Mouse (Mus musculus) forebrain, embryonic 13.5 days (tissue): ENCODE measurements at regions not wholly inside any gene's neighbourhood (a gene's known extent, or its start where the extent isn't known, plus 50 kb on each side); places are given as distances from the start of the nearest gene placed in this dataset.
A peak's percentile ranks its signal among the peaks of the same experiment; 100 is the strongest.

Source experiments
- ATAC-seq: fragments of 200-750 bp; cut with Nextera tagmentation; 2 replicates; pipeline ENCODE4 v1.8.0; 2017
- H3K27ac ChIP-seq: fragments of 300-500 bp; sonication (generic); 2 replicates; pipeline ENCODE4 v1.5.1; 2015; ENCODE audit warnings: inconsistent platforms, mild to moderate bottlenecking, moderate library complexity
- H3K27me3 ChIP-seq: fragments of 300-500 bp; sonication (generic); 2 replicates; pipeline ENCODE4 v1.6.1; 2015; ENCODE audit warnings: mild to moderate bottlenecking, inconsistent platforms
- H3K36me3 ChIP-seq: fragments of 300-500 bp; sonication (generic); 2 replicates; pipeline ENCODE4 v1.6.1; 2015; ENCODE audit warnings: mild to moderate bottlenecking, inconsistent platforms; ENCODE audit not compliant: poor library complexity, severe bottlenecking
- H3K4me1 ChIP-seq: fragments of 300-500 bp; sonication (generic); 2 replicates; pipeline ENCODE4 v1.6.1; 2015; ENCODE audit warnings: inconsistent platforms
- H3K4me2 ChIP-seq: fragments of 300-500 bp; sonication (generic); 2 replicates; pipeline ENCODE4 v1.6.1; 2015; ENCODE audit warnings: inconsistent platforms, mild to moderate bottlenecking, moderate library complexity
- H3K4me3 ChIP-seq: fragments of 300-500 bp; sonication (generic); 2 replicates; pipeline ENCODE4 v1.5.1; 2015; ENCODE audit warnings: mild to moderate bottlenecking, inconsistent platforms
- H3K9ac ChIP-seq: fragments of 300-500 bp; sonication (generic); 2 replicates; pipeline ENCODE4 v1.6.1; 2015; ENCODE audit warnings: mild to moderate bottlenecking, inconsistent platforms
- H3K9me3 ChIP-seq: fragments of 300-500 bp; sonication (generic); replicated peaks from 2 replicates; pipeline ENCODE4 v1.6.1; 2016; ENCODE audit warnings: inconsistent platforms
- WGBS: fragments of 180-500 bp; shearing (Covaris S2); methylation state at CpG from one replicate; pipeline ENCODE4 v1.1.7; 2015; 5-methylcytosine and 5-hydroxymethylcytosine counted together

- H3K27ac ChIP-seq, result no peak overlapping the region
Observed at GRCm38 (mm10) chr1:119278528-119279201, 143.4 kb downstream of the Inhbb start.

GRCm38 (mm10) chr1:119277990-119278389 is 144.1 kb downstream of the Inhbb start:
- no peaks in the 10 kb centered on the region for H3K4me1 ChIP-seq
- ATAC-seq, result no peak
- no peak overlapping the region for H3K4me3 ChIP-seq
- H3K27ac ChIP-seq, result no peak overlapping the region
- no peak overlapping the region for H3K4me2 ChIP-seq
- WGBS, result 71% methylated on average over 4 of the region's 4 CpGs
- no peaks in the 10 kb centered on the region for H3K36me3 ChIP-seq
- H3K9ac ChIP-seq, result no peak overlapping the region
- H3K27me3 ChIP-seq, result no peaks in the 10 kb centered on the region
- no peaks in the 10 kb centered on the region for H3K9me3 ChIP-seq

More at GRCm38 (mm10) chr1:119278528-119279201, 143.4 kb downstream of the Inhbb start:
- no peaks in the 10 kb centered on the region for H3K27me3 ChIP-seq
- H3K9ac ChIP-seq, result no peak overlapping the region
- H3K4me2 ChIP-seq, result no peak overlapping the region
- whole genome bisulfite sequencing, result 83% methylated on average over 8 of the region's 8 CpGs
- H3K9me3 ChIP-seq, result no peaks in the 10 kb centered on the region
- no peak for ATAC-seq
- H3K4me1 ChIP-seq, result no peaks in the 10 kb centered on the region
- no peaks in the 10 kb centered on the region for H3K36me3 ChIP-seq
- H3K4me3 ChIP-seq, result no peak overlapping the region

DNA sequence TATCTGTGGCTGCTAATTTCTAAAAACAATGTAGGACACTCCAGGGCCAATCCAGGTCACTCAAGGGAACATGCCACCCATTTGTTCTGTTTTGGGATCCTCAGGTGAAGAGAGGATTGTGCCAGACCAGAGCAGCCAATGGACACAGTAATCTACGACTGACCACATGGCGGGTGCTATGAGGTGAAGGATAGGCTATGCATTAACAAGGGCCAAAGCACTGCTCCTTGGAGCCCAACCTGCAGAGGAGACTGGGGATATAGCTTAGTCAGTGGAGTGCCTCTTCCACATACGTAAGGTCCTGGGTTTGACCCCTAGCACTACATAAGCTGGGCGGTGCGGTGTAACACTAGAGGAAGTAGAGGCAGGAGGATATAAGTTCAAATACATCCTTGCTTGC is 156.0 kb downstream of the Inhbb start:
- Histone ChIP-seq H3K36me3 (no peaks in the 10 kb centered on the region), H3K4me3 (no peak overlapping the region), H3K9me3 (0 out of 2 replicates have a peak, but pooled peaks cover 5% of the 10 kb centered on the region), H3K4me2 (no peak overlapping the region), H3K27me3 (no peaks in the 10 kb centered on the region), H3K27ac (no peak overlapping the region), H3K9ac (no peak overlapping the region), H3K4me1 (peaks cover 7% of the 10 kb centered on the region; the same call in 1 of the 2 replicates)
- whole genome bisulfite sequencing, result 90% methylated on average over 5 of the region's 5 CpGs
- no peak for ATAC-seq

DNA sequence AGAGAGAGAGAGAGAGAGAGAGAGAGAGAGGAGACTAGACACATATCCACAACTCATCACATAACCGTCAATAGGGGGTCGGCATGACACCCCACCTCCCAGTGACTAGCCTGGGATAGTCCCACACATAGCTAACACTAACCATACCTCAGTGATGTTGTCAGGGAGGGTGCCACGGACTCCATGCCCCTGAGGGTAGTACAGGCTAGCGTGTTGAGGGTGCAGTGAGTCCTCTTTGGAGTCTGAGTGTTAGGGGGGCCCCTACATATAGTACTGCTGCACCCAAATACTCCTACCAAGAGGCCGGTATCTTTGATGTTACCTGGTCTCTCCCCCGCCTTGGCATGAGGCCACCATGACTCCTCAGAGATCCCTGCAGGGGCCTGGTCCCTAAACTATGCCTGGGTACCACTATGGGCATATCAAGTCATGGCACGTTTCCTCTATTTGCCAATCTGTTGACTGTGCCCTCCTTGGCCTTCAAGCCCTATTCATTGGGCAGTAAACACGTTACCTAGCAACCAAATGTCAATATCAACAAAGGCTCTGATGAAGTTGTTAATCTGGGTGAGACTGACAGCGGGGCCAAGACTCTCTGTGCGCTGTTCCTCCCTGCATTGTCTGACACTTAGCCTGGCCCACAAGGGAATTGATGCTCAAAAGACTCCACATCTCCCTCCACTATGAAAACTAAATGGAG is 156.7 kb downstream of the Inhbb start:
- Histone ChIP-seq H3K4me2 (no peak overlapping the region), H3K9me3 (0 out of 2 replicates have a peak, but pooled peaks cover 5% of the 10 kb centered on the region), H3K4me3 (no peak overlapping the region), H3K9ac (no peak overlapping the region), H3K4me1 (peaks cover 7% of the 10 kb centered on the region; the same call in 1 of the 2 replicates), H3K36me3 (no peaks in the 10 kb centered on the region), H3K27ac (no peak overlapping the region), H3K27me3 (no peaks in the 10 kb centered on the region)
- WGBS, result 54% methylated on average over 10 of the region's 10 CpGs
- peak; percentile 48; the same call in 1 of the 2 replicates for ATAC-seq

DNA sequence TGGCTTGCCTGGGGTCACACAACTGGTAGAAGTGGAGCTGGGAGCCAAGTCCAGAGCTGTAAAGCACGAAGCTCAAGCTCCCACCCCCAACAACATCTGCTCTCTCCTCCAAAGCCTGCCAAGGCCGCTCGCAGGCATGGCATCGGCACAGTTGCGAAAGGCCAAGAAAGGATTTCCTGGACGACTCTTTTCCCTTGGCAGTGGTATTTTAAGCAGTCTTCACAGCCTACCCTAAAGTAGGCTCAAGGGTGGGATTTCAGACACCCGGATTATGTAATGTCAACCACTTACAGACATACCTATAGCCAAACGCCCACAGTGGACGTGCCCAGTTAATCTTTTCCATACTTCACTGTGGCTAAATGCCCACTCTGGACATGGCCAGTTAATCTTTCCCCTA is 162.6 kb downstream of the Inhbb start:
- Histone ChIP-seq H3K9me3 (0 out of 2 replicates have a peak, but pooled peaks cover 5% of the 10 kb centered on the region), H3K4me1 (peaks cover 19% of the 10 kb centered on the region), H3K4me2 (no peak overlapping the region), H3K4me3 (no peak overlapping the region), H3K9ac (no peak overlapping the region), H3K36me3 (no peaks in the 10 kb centered on the region), H3K27me3 (no peaks in the 10 kb centered on the region), H3K27ac (no peak overlapping the region)
- WGBS, result 85% methylated on average over 9 of the region's 9 CpGs
- ATAC-seq, result no peak

GRCm38 (mm10) chr1:119256769-119257168 is 165.3 kb downstream of the Inhbb start:
- peak; percentile 75 for ATAC-seq
- 58% methylated on average over 8 of the region's 8 CpGs for WGBS
- Histone ChIP-seq H3K9me3 (0 out of 2 replicates have a peak, but pooled peaks cover 2% of the 10 kb centered on the region), H3K9ac (no peak overlapping the region), H3K4me3 (no peak overlapping the region), H3K4me1 (peaks cover 22% of the 10 kb centered on the region), H3K27me3 (no peaks in the 10 kb centered on the region), H3K36me3 (no peaks in the 10 kb centered on the region), H3K4me2 (no peak overlapping the region), H3K27ac (peak overlapping the region; percentile 7)

DNA sequence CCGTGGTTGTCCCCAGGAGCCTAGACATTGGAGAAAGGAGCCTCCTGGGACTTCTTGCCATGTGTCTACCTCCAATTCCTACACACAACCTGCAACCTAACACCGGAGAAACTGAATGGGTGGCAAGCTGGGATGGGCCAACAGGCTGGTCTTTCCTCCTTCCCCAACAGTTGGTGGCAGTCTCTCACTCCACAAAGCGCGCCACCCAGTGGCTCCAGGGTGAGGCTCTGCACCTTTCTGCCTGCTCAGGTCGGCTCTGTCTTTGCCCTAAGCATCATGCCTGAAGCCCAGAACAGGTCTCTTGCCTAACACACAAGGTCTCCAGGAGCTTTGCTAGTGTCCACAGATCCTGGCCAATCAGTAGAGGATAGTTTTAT is 166.0 kb downstream of the Inhbb start:
- Histone ChIP-seq H3K27ac (peak overlapping the region; percentile 7), H3K4me2 (no peak overlapping the region), H3K4me3 (no peak overlapping the region), H3K9me3 (no peaks in the 10 kb centered on the region), H3K36me3 (no peaks in the 10 kb centered on the region), H3K27me3 (no peaks in the 10 kb centered on the region), H3K9ac (no peak overlapping the region), H3K4me1 (peaks cover 22% of the 10 kb centered on the region)
- WGBS, result 46% methylated on average over 5 of the region's 5 CpGs
- ATAC-seq, result peak; percentile 9

GRCm38 (mm10) chr1:119255386-119256096 is 166.5 kb downstream of the Inhbb start:
- Histone ChIP-seq H3K9ac (no peak overlapping the region), H3K27ac (peak overlapping the region; percentile 7), H3K4me2 (peak overlapping the region; percentile 26), H3K4me1 (peaks cover 22% of the 10 kb centered on the region), H3K27me3 (no peaks in the 10 kb centered on the region), H3K36me3 (no peaks in the 10 kb centered on the region), H3K4me3 (no peak overlapping the region), H3K9me3 (no peaks in the 10 kb centered on the region)
- 54% methylated on average over 20 of the region's 20 CpGs for WGBS
- ATAC-seq, result peak; percentile 87

- WGBS, result 69% methylated on average over 5 of the region's 5 CpGs
- Histone ChIP-seq H3K27me3 (no peaks in the 10 kb centered on the region), H3K4me2 (no peak overlapping the region), H3K9me3 (no peaks in the 10 kb centered on the region), H3K4me1 (peaks cover 22% of the 10 kb centered on the region), H3K27ac (peak overlapping the region; percentile 80), H3K9ac (no peak overlapping the region), H3K36me3 (no peaks in the 10 kb centered on the region), H3K4me3 (no peak overlapping the region)
- peak; percentile 22; the same call in 1 of the 2 replicates for ATAC-seq
Observed at GRCm38 (mm10) chr1:119254928-119255327, 167.1 kb downstream of the Inhbb start.

- whole genome bisulfite sequencing, result 79% methylated on average over 7 of the region's 7 CpGs
- ATAC-seq, result no peak
Observed at GRCm38 (mm10) chr1:119253371-119253851, 168.6 kb downstream of the Inhbb start.

DNA sequence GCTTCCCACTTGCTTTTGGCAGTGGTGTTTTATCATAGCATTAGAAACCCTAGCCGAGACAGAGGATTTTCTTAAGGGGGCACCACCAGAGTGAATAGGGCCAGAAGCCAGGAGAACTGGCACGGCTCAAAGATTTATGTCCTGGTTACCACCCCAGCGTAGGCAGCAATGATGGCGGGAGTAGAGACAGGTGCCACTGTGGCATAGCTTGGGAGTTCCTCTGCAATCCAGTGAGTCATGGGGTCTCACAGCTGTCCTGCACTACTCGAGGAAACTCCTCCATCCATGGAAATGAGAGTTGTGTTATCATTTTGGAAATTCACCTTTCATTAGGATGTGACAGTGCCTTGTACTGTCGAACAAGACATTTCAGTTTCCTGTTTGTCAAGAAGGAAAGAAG is 169.6 kb downstream of the Inhbb start:
- Histone ChIP-seq H3K27ac (no peak overlapping the region), H3K9ac (no peak overlapping the region), H3K27me3 (no peaks in the 10 kb centered on the region), H3K4me1 (peaks cover 22% of the 10 kb centered on the region), H3K4me2 (no peak overlapping the region), H3K9me3 (no peaks in the 10 kb centered on the region), H3K4me3 (no peak overlapping the region), H3K36me3 (no peaks in the 10 kb centered on the region)
- ATAC-seq, result no peak
- 91% methylated on average over 6 of the region's 6 CpGs for WGBS

More at GRCm38 (mm10) chr1:119253371-119253851, 168.6 kb downstream of the Inhbb start:
- Histone ChIP-seq H3K4me2 (no peak overlapping the region), H3K27me3 (no peaks in the 10 kb centered on the region), H3K36me3 (no peaks in the 10 kb centered on the region), H3K4me3 (no peak overlapping the region), H3K27ac (no peak overlapping the region), H3K9ac (no peak overlapping the region), H3K9me3 (no peaks in the 10 kb centered on the region), H3K4me1 (peaks cover 22% of the 10 kb centered on the region)

GRCm38 (mm10) chr1:119251741-119252140 is 170.3 kb downstream of the Inhbb start:
- WGBS, result 93% methylated on average over 5 of the region's 5 CpGs

More at GRCm38 (mm10) chr1:119251741-119252140, 170.3 kb downstream of the Inhbb start:
- Histone ChIP-seq H3K27me3 (no peaks in the 10 kb centered on the region), H3K4me1 (peaks cover 17% of the 10 kb centered on the region), H3K9ac (no peak overlapping the region), H3K9me3 (no peaks in the 10 kb centered on the region), H3K27ac (no peak overlapping the region), H3K4me2 (no peak overlapping the region), H3K36me3 (no peaks in the 10 kb centered on the region), H3K4me3 (no peak overlapping the region)
- no peak for ATAC-seq
